Mouse (Mus musculus): ENCODE data around the gene Pfas.

Gene Pfas

DNA sequence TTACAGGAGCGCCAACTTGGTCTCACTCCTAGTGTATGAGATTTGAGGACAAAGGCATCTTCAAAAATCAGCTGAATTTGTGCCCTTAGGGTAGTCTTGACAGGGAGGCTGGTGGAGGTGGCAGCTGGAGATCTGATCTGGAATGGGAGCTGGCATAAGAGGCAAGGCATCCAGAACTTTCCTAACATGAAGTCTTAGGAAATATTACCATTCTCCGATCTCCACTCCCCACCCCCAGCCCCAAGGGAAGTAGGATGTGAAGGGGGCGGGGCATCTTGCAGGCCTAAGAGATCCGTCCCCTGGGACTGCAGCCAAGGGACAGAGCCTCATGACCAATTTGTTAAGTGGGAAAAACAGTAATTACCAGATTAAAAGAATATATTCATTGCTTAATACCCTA is 38.0 kb downstream of the Pfas start:
- DNase-seq = peak; percentile 82 to 85

DNA sequence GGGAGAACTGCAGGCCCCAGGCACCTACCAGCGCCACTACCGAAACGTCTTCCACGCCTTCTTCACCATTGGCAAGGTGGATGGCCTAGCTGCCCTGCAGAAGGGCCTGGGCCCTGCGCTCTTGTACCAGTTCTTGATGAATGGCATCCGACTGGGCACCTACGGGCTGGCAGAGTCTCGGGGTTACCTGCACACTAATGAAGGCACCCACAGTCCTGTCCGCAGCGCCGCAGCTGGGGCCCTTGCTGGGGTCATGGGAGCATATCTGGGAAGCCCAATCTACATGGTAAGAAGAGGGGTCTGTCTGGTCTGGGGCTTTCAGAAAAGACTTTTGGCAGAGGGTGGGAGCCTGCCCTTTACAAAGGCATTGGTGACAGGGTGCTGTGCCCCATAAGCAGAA is 39.5 kb downstream of the Pfas start:
- DNase-seq = peak in 1 of 2 experiments; percentile 46

DNA sequence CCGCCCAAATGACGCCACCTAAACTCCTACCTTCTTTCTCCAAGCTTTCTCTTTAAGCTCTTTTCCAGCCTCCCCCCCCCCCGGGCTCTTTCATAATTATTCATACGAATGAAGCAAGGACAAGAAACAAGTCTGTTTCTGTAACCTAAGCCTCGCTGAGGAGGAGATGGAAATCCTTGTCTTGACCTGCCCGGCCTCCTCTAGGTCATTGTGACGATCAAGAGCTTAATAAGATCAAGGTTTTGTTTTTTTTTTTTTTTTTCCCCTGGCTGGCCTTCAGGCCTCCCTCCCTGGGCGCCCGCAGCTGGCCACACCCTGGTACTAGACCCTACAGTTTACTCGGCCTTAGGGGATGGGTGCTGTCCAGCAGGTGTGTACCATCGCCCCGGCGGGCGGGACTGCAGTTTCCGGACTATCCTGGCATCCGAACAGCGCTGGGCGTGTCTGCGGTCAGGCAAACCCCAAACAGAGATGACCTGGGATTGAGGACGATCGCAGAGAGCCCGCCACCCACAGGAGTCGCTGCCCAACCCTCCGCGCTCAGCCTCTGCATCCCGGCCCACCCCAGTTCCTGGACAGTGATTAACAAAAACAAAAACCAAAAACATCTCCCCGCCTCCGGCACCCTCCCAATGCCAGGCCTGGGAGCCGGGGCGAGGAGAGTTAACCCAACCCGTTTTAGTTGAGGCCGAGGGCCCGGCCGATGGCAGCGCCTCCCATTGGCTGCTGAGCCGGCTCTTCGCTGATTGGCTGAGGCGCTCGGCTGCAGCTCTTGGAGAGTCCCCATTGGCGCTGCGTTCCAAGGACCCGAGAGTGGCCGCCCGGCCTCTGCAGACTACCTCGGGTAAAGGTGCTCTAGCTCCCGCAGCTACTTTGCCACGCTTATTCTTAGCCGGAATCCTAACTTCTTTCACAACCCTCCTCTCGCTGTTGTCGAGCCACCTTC is 40.6 kb downstream of the Pfas start, which contains the start of gene Slc25a35:
Gene Slc25a35, plus strand, starts transcription at position 795 of the 946 bp plus-strand sequence.
- DNase-seq = peak; percentile 94 to 98

DNA sequence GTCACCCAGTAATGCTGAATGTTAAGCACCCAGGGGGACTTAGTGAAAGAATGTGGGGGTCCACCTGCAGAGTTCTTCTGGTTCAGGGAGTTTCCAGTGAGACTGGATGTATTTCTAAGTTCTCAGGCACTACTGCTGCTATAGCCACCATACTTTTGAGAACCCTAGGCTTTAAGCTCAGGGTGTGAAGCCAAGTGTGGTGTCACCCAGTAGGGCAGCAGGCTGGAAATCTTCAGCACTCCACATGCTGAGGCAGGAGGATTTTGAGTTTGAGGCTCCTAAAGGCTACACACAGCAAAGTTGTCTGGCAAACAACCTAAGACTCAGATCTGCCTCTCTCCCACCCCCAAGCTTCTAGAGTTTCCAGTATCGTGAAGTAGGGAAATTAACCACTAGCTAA is 41.7 kb downstream of the Pfas start:
- no peak for DNase-seq

GRCm38 (mm10) chr11:68965845-68966244 is 42.4 kb downstream of the Pfas start:
- DNase-seq = peak; percentile 57 to 87

DNA sequence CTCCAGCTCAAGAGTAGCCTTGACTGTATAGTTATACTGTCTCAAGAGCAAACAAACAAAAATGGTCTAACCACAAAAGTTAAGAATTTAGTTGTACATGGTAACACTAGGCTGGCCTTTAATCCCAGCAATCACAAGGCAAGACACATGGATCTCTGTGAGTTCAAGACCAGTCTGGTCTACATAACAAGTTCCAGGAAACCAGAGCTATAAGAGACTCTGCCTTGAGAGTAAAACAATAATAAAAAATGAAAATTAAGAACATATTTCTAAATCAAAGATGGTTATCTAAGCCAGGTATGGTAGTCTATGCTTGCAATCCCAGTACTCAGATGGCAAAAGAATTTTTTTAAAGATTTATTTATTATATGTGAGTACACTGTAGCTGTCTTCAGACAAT is 43.2 kb downstream of the Pfas start:
- DNase-seq = no peak

DNA sequence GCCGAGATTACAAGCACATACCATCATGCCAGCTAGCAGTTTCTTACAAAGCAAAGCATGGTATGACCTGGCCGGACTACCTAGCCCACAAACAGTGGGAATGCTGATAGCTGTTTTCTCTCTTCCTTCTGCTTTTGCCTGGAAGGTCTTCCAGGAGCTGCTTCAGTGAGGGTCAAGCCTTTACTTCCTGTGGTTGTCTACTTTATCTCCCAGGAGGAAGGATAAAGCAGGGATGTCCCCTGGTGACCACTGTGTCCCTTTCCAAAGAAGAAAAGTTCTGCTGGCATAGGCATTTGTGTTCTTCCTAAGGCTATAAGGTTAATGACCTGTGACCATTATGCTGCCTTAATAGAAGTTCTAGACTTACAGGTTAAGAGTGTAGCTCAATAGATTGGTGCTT is 44.9 kb downstream of the Pfas start:
- no peak for DNase-seq

GRCm38 (mm10) chr11:68962159-68962558 is 46.1 kb downstream of the Pfas start:
- DNase-seq = peak in 1 of 2 experiments; percentile 36

GRCm38 (mm10) chr11:68961596-68961995 is 46.7 kb downstream of the Pfas start:
- DNase-seq = no peak

DNA sequence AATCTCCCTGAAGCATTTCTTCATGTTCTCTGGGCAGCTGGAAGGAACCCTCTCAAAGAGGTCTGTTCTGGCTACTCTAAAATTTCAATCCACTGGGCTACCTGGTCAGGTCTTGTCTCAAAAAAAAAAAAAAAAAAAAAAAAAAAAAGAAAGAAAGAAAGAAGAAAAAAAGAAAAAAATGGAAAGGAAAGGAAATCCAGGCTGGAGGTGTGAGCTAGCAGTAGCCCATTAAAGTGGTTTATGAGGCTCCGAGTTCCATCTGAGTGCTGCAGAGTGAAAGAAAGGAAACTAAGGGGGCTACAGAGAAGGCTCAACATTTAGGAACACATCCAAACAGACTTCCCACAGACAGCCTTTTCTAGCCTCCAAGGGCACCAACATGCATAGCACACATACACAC is 50.3 kb downstream of the Pfas start:
- no peak for DNase-seq

DNA sequence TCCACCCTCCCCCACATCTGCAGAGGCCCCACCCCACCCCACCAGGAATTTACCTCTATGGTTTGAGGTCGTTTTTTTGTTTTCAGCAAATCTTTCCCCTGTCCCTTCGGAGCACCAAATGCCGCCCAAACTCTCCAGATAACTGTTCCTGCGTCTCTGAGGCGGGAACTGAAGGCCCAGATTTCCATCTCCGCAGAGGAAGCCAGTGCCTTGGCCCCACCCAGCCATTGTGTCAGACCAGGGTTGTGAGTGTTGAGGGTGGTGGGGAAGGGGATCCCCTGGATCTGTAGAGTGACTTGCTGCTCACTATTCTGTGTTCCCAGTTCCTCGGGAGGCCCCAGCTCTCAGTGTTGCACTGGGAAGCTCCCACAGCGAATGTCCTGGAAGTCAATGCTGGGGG is 51.0 kb downstream of the Pfas start, which contains the start of gene Arhgef15:
Gene Arhgef15, minus strand, starts transcription at position 173 of the 400 bp plus-strand sequence.
- DNase-seq = peak; percentile 36 to 64

GRCm38 (mm10) chr11:68956697-68957096 is 51.6 kb downstream of the Pfas start:
- peak; percentile 52 to 81 for DNase-seq

DNA sequence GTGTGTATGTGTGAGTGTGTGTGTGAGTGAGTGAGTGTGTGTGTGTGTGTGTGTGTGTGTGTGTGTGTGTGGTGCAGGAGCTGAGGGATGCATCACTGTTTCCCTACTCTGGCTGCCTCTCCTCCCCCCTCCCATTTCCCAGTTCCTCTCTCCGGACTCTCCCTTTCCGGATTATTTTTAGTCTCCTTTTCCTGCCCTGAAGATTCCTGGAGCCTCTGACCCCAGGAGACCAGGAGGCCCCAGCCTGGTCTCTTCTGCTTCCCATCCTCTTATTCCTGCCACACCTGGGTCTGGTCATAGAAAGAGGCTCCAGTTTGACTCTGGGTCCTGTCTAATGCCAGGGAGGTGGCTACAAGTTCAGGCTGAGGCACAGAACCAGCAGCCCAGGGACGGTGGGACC is 52.2 kb downstream of the Pfas start:
- DNase-seq = peak; percentile 58 to 76

DNA sequence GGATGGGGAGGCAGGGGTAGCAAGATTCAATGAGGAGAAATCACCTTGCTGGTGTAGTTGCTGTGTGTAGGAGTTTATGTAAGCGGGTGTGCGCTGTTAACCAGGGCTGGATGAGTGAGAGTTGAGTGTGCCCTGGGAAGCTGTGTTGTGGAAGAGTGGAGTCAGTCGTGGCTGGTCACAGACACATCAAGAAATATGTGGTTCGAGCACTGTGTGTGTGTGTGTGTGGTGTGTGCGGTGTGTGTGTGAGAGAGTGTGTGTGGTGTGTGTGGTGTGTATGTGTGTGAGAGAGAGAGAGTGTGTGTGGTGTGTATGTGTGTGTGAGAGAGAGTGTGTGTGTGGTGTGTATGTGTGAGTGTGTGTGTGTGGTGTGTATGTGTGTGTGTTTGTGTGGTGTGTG is 52.8 kb downstream of the Pfas start:
- DNase-seq = no peak

- peak in 1 of 2 experiments; percentile 49 for DNase-seq
These were observed 53.9 kb downstream of the Pfas start for GRCm38 (mm10) chr11:68954408-68954807.

GRCm38 (mm10) chr11:68953903-68954302 is 54.4 kb downstream of the Pfas start:
- DNase-seq = peak in 1 of 2 experiments; percentile 36

- DNase-seq = peak in 1 of 2 experiments; percentile 30
These were observed 60.7 kb downstream of the Pfas start for GRCm38 (mm10) chr11:68947542-68947993.

DNA sequence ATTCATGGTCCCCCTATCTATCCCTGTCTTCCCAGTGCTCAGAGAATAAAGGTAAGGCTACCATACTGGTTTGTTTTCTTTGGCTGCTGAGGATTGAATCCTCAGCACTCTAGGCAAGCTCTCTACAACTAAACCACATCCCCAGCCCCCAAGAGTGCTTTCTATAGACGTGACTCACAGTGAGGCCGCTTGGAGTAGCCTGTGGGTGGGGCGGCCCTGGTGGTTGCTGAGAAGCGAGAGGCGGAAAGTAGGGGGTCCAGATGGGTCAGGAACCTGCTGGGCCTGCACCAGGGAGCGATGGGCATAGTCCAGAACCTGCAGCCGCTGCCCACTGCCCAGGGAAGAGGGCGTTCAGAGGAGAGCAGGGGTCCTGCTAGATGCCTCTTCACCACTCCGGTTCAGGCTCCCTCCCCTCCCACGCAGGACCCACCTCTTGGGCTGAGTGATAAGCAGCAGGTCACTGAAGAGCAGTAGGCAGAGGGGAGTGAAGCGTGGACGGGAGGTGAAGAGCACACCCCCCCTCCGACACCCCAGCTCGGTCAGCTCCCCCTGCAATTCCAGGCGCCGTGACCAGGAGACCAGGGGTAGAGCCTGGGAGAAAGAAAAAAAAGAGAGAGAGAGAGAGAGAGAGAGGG is 61.3 kb downstream of the Pfas start:
- DNase-seq = peak in 1 of 2 experiments; percentile 35

DNA sequence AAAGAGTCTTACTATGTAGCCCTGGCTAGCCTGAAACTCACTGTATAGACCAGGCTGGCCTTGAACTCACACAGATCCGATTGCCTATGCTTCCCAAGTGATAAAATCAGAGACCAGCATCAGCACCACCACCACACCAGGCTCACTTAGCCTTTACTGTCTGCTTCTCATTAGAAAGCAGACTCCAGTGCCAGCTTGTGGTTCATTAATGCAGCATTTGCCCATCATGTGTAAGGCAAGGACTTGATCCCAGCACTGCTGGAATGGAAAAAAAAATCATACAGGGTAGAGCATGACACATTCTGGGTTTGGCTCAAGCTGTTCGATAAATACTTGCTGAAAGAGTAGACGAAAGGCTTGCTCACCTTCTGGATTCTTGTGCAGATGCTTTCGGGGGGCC is 62.3 kb downstream of the Pfas start:
- no peak for DNase-seq

DNA sequence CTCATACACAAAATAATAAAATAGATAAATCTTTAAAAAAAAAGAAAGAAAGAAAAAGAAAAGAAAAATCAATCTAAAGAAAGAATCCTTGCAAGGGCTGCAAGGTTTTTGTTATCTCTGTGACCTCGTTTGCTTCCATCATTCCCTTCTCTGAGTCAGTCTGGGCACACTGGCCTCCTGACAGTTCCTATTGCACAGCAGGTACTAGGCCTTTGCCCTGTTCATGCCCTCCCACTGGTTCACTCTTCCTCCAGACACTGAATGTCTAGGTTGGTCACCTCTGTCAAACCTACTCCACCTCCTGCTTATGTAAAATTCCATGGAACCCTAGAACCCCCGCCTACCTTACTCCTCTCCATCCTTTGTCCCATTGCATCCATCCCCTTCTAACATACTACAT is 63.0 kb downstream of the Pfas start:
- DNase-seq = no peak

DNA sequence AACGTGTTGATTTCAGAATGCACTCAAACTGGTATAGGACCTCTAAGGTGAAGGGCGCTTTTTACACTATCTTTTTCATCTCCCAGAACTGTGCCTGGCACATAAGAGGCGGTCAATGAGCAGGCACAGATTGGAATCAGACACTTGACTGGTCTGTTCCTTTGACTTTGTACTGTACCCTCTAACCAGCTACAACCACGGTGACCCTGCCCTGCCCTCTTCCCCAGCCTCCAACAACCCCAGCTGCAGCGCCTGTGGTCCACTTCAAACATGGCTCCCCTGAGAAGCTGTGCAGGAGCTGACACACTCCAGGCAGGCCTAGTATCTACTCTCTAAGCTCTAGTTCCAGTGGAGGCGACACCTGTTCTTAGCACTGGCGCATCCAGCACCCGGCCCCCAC is 65.5 kb downstream of the Pfas start:
- peak; percentile 53 to 84 for DNase-seq

DNA sequence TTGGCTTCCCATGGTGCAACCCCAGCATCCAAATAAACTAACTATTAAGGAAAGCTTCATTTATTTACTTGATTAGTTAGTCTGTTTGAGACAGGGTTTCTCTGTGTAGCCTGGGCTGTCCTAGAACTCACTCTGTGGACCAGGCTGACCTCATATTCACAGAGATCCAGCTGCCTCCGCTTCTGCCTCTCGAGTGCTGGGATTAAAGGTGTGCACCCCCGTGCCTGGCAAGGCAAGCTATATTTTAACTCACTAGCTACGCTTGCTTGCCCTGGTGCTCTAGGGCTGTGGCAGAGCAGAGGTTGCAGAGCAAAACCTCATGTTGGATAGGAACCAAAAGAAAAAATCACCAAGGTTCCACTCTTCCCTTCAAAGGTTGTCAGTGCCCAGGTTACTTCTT is 67.7 kb downstream of the Pfas start:
- DNase-seq = peak; percentile 82 to 91

DNA sequence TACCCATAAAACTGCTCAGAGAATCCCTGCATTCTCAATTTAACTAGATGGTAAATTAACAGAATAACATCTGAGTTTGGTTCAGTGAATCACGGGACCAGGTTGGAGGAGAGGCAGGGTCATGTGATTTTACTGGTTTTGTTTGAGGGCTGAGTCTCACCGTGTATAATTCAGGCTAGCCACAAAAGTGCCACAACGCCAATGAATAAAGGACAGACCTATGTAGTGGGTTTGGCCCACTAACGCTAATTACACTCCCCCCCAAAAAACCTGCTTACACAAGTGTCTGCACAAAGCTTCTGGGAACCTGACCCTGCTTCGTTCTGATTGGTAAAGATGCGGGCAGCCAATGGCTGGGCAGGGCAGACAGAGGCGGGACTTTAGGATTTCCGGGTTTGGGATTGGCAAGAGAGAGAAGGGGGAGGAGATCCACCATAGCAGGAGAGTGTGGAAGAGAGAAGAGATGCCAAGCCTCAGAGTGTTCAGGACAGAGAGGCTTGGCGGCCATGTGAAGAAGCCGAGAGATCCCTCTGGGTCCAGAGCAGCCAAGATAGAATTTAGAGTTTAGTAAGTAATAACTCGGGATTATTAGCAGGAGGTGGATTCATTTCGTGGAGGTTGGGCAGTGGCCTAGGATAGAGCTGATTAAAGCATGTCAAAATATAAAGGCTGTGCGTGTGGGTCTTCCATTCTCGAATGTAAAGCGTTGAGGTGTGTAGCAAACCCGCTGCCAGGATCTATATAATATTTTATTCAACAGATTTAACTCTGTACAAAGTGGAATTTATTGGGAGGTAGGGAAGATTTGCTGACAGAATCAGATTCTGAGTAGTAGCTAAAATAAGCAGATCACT is 68.6 kb downstream of the Pfas start:
- DNase-seq = peak; percentile 90 to 96

All from kidney, postnatal 25 days (tissue).